Mouse (Mus musculus) fat pad, adult 2 months (tissue): ENCODE results near the gene Eng.

ENCODE experiments used
- DNase-seq: peaks from one replicate; pipeline ENCODE4 v3.0.0-alpha.2; 2011; ENCODE audit warnings: low read depth, low spot score; ENCODE audit errors: extremely low read depth

The Eng gene

GRCm38 (mm10) chr2:32705018-32705417, 58.6 kb downstream of the Eng start:
- DNase-seq: no peak

DNA sequence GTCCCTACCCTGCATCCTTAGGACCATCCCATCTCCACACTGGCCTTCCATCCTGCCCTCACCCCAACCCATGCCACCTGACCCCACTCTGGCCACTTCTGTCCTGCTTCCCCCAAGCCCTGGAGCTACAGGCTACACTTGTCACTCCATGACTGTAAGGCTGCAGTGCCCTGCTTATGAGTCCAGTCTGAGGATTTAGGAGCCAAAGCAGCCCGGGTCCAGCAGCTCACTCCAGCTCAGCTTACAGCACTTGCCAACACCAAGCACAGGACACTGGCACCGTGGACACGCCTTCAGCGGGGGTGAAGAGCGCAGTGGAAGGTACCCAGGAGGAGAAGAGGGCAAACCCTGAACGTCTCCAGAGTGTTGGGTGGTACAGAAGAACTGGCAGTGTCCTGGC, 60.6 kb downstream of the Eng start:
- DNase-seq: no peak

DNA sequence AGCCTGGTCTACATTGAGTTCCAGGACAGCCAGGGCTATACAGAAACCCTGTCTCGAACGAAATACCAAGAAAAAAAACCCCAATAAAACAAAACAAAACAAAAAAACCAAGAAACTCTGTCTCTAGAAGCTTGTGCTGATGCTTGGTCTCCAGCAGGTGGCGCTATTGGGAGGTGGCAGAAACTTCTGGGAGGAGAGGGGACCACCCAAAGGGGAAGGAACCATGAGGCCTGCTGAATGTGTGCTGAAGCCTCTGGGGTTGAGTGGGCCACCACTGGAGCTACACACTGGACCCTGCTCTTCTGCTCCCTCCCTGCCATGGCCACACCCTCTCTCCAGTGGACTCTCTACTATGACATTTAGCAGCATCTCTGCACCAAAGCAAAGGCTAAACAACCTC, 62.2 kb downstream of the Eng start:
- no peak for DNase-seq

GRCm38 (mm10) chr2:32709521-32710137, 63.2 kb downstream of the Eng start:
- no peak for DNase-seq

GRCm38 (mm10) chr2:32710425-32710824, 64.0 kb downstream of the Eng start:
- DNase-seq: no peak

GRCm38 (mm10) chr2:32711301-32712056, 65.1 kb downstream of the Eng start:
- DNase-seq: no peak

DNA sequence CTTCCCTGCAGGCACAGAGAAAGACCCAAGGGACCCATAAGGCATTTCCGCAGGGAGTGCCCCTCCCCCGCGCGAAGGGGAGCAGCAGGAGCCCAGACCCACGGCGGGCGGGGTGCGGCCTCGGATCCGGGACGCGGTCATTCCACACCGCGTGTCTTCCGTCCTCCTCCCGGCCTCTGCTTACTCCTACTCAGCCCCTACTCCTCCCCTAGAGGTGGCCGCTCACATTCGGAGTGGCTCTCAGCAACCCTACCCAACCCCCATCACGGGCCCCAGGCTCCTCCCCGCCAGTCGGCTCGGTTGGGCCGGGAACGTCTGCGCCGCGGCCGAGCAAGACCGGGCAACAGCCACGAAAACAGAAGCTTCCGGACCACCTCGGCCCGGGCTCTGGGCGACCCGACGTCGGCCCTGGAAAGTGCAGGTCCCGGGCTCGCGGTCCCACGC, 65.7 kb downstream of the Eng start:
- DNase-seq: no peak

GRCm38 (mm10) chr2:32712586-32712933, 66.2 kb downstream of the Eng start:
- DNase-seq: no peak

DNA sequence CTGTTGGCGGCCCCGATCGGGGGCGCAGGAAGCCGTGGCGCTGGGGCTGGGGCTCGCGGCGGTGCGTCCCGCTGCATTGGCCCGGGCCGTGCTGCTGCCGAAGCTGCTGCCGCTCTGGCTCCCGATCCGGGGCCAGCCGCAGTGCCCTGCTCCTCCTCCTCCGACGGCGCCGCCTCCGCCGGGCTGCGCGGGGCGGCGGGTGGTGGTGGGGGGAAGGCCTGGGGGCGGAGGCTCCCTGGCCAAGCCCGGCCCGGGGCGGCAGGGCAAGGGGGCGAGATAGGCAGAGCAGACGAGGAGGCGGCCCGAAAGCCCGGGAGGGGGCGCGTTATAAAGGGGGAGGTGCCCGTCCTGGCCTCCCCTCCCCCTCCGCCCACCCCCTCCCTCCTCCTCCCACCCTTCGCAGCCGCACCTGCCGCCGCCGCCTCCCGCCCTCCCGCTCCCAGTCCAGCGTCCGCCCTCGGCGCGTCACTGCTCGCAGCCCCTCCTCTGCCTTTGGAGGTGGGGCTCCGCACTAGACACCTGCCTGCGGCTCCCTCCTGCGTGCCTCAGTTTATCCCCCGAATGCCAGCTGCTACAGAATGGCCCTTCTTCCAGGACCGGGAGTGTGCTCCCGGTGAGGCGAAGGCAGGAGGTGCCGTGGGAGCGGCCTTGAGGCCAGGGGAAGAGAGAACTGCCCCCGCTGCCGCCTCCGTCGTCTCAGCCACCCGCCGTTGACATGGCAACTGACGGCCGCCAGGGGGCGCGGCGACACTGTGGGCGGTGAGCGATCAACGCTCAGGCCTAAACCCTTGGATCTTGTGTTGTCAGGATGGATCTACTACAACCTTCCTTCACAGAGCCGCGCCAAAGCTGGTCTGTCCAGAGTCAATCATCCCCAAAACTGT, 66.8 kb downstream of the Eng start, which contains the start of gene Cdk9:
TSS of gene Cdk9 (minus strand) at position 143 of the 884 bp plus-strand sequence.
- no peak for DNase-seq

- DNase-seq: no peak
These were observed 68.0 kb downstream of the Eng start for GRCm38 (mm10) chr2:32714117-32714986.

DNA sequence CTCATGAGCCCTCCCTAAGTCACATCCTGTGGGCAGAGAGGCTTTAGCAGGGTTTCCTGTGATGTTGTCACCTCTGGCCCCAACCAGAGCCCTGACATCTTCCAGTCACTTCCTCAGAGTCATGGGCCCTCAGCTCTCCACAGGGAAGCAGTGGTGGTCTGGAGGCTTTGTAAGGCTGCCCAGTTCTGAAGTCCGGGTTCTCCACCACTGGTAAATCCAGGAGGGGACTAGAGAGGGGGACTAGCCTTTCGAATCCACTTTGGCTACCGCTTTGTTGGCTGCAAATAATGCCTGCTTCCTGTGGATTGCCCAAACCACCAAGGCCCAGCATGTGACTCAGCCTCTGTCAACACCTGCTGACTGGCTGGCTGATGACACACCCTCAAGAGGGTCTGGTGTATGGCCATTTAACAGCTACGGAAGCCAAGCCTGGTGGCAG, 68.6 kb downstream of the Eng start:
- no peak for DNase-seq

DNA sequence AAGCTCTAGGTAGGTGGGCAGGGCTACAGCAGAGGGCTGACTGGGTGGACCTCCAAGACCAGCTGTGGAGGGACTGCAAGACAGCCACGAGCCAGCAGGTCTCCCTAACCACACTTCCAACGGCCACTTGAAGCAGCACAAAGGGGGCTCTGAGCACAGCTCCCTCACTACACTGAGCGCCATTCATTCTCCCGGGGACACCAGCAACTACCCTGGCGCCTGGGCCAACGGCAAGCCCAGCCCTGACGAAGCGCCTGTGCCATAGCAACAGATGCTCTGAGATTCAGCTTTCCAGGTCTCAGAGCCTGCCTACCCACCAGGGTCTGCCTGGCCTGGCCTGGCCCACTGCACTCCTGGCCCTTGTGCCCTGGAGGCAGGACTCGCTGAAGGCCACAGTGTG, 72.4 kb downstream of the Eng start:
- DNase-seq: no peak

GRCm38 (mm10) chr2:32720053-32720452, 73.7 kb downstream of the Eng start:
- DNase-seq: no peak

GRCm38 (mm10) chr2:32720681-32721229, 74.4 kb downstream of the Eng start, which contains the start of gene Sh2d3c:
Gene Sh2d3c, plus strand, starts transcription at chr2:32721055.
- no peak for DNase-seq

- DNase-seq: no peak
These were observed 75.7 kb downstream of the Eng start for GRCm38 (mm10) chr2:32722046-32722445.

DNA sequence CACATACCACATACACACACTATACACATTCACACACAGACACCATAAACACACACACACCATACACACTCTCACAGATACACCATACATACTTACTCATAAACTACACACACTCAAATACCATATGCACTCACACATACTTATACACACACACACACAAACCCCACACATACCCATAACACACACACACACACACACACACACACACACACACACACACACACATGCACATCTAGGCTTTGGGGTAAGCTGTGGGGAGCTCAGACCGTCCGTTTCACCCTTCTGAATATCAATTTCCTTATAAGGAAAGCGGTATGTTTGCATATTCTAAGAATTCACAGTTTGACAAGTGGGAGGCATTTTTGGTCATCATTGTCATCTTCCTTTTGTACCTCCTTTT, 76.2 kb downstream of the Eng start:
- no peak for DNase-seq

- no peak for DNase-seq
These were observed 77.8 kb downstream of the Eng start for GRCm38 (mm10) chr2:32724149-32724548.

DNA sequence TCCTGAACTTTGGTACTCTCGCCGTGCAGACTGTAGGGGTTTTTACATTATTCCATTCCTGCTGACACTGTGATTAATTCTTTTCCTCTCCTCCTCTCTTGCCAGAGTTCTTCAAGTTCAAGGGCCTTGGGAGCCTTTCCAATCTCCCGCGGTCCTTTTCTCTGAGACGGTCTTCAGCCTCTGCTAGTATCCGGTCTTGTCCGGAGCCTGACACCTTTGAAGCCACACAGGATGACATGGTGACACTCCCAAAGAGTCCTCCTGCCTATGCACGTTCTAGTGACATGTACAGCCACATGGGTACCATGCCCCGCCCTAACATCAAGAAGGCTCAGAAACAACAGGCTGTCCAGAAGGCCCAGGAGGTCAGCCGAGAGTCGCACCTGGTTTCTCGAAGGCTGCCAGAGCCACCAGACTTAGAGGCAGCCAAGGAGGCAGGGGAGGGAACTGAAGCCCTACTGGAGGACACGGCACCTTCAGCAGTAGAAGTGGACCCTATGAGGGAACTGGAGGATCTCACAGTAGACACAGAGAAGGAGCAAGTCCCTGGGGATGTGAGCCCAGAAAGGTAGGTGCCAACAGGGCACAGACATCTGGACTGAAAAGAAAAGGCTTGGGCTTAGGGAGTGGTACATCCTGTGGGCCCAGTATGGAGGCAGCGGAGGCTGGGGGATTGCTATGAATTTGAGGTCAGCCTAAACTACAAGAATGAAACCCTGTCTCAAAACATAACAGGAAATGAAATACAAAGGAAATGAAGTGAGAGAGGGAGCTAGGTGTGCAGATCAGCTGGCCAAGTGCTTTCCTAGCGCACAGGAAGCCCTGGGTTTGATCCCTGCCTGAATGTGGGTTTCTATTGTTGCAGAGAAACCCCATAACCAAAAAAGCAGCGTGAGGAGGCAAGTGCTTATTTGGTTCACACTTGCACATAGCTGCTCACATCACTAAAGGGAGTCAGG, 78.7 kb downstream of the Eng start:
- DNase-seq: no peak

DNA sequence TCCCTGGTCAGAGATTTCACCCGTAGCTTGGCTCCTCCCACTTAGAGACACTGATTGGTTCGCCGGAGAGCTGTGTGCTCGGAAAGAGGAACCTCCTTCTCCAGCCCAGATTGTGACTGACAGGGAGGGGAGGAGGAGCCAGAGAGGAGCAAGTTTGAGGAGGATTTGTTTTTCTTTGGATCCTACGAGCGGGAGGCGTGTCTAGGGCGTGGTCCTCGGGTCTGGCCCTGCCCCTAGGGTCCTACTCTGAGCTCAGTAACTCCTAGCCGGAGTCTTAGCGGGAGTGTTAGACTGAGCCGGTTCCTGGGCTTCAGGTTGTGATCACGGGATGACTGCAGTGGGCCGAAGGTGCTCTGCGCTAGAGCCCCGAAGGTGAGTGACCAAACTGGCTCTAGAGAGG, 81.0 kb downstream of the Eng start:
- DNase-seq: peak; percentile 66
